Mouse (Mus musculus): ENCODE results near the gene Gfm2. TPM values are rescaled to one million over a fixed set of nuclear protein-coding genes. Genes with fewer than 3 reads are reported as not detected.

Gene Gfm2
- polyA plus RNA-seq, 1 experiment: 34.1 TPM

DNA sequence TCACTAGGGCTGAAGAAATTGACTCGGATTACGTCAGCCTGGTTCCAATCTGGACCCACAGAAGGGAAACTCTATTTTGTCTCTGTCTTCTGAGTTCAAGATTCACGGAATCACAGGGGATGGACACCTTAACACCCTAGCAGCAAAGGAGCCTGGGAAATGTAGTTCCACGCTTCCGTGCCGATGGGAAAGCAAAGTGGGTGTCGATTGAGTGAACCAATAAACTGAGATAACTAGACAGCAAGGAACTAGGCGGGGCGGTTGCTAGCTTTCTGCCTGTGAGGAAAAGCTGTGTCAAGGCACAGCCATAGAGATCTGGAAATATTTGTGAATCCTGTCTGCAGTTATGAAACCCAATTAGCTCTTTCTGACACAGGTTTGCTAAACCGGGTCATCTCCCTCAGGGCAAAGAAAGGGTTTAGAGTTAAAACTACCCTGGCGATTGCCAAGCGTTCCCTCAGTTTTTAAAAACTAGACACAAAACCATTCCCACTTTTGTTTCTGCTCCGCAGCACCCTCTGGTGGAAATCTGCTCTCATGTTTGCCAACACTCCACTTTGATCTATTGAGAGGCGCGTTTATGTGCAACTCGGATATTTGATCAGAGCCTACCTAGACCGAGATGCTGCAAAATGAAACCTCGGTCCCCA, 67.4 kb downstream of the Gfm2 start:
- H3K27me3 ChIP-seq (ENCODE audit: control insufficient read depth, insufficient read depth, low read length): no peaks in the 10 kb centered on the region
- 5% methylated on average over 18 of the region's 18 CpGs for WGBS
- H3K4me1 ChIP-seq (ENCODE audit: control insufficient read depth, insufficient read depth, low read length): no peaks in the 10 kb centered on the region
- H3K27ac ChIP-seq (ENCODE audit: insufficient read depth, low read length): no peak overlapping the region
- TF ChIP-seq POLR2A (IDR thresholded peaks at IDR 0.05; ENCODE audit: borderline replicate concordance, insufficient read depth, low read length) (no peak), CTCF (IDR thresholded peaks at IDR 0.05; ENCODE audit: borderline replicate concordance, insufficient read depth, low read depth, low read length) (peak; percentile 44; the same call in 1 of the 2 replicates)
- peak; percentile 78 to 79 for DNase-seq
- H3K4me3 ChIP-seq (replicated peaks; ENCODE audit: insufficient read depth, low read depth, low read length): peak overlapping the region; percentile 62

DNA sequence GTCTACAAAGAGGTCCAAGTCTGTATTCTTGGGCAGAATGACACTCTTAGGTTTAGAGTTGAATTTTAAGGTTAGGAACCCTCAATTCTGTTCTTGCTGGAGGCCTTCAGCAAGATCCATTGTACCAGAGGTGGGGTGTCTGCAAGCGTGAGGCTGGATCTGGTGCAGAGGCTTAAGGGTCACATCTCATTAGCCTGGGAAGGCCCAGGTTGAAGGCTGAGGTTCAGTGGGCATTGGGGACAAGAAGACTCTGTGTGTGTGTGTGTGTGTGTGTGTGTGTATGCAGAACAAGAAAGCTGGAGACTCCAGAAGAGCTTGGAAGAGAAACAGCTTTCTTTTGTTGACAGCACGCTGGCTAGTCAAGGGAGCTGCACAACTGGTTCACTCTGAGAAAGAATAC, 68.3 kb downstream of the Gfm2 start:
- no peak for DNase-seq
- Histone ChIP-seq H3K27me3 (ENCODE audit: control insufficient read depth, insufficient read depth, low read length) (no peaks in the 10 kb centered on the region), H3K4me1 (ENCODE audit: control insufficient read depth, insufficient read depth, low read length) (no peaks in the 10 kb centered on the region), H3K27ac (ENCODE audit: insufficient read depth, low read length) (no peak overlapping the region), H3K4me3 (replicated peaks; ENCODE audit: insufficient read depth, low read depth, low read length) (no peak overlapping the region)
- TF ChIP-seq POLR2A (IDR thresholded peaks at IDR 0.05; ENCODE audit: borderline replicate concordance, insufficient read depth, low read length) (no peak), CTCF (IDR thresholded peaks at IDR 0.05; ENCODE audit: borderline replicate concordance, insufficient read depth, low read depth, low read length) (no peak)
- WGBS: 87% methylated on average over 2 of the region's 2 CpGs

GRCm38 (mm10) chr13:97207472-97208111, 69.9 kb downstream of the Gfm2 start:
- Histone ChIP-seq H3K27ac (ENCODE audit: insufficient read depth, low read length) (no peak overlapping the region), H3K4me3 (replicated peaks; ENCODE audit: insufficient read depth, low read depth, low read length) (no peak overlapping the region)
- WGBS: 81% methylated on average over 7 of the region's 7 CpGs

GRCm38 (mm10) chr13:97208112-97208478, 70.4 kb downstream of the Gfm2 start:
- no peak overlapping the region for H3K27ac ChIP-seq (ENCODE audit: insufficient read depth, low read length)

More at GRCm38 (mm10) chr13:97207472-97208111, 69.9 kb downstream of the Gfm2 start:
- TF ChIP-seq POLR2A (IDR thresholded peaks at IDR 0.05; ENCODE audit: borderline replicate concordance, insufficient read depth, low read length) (no peak), CTCF (IDR thresholded peaks at IDR 0.05; ENCODE audit: borderline replicate concordance, insufficient read depth, low read depth, low read length) (no peak)
- Histone ChIP-seq H3K27me3 (ENCODE audit: control insufficient read depth, insufficient read depth, low read length) (no peaks in the 10 kb centered on the region), H3K4me1 (ENCODE audit: control insufficient read depth, insufficient read depth, low read length) (no peaks in the 10 kb centered on the region)
- no peak for DNase-seq

DNA sequence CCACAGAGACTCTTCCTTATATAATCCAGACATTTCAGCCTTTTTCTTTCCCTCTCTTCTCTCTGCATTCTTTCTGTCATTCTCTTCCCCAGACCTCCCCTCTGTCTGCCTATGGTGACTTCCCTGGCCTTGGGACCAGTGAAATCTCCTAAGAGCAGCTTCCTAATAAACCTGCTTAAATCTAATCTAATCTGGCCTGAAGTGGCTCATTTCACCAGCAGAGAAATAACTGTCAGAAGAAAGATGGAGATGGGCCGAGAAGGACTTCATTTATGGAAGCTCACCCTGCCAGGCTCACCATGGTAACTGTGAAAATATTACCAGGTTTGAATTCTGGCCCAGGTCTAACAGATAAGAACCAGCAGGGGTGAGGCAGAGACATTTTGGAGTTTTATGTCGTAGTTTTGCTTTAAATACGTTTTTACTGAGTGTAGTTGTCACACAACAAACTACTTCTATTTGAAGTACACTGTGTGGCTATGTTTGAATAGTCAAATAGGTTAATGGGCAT, 70.8 kb downstream of the Gfm2 start:
- Histone ChIP-seq H3K4me1 (ENCODE audit: control insufficient read depth, insufficient read depth, low read length) (no peaks in the 10 kb centered on the region), H3K27ac (ENCODE audit: insufficient read depth, low read length) (no peak overlapping the region), H3K4me3 (replicated peaks; ENCODE audit: insufficient read depth, low read depth, low read length) (no peak overlapping the region), H3K27me3 (ENCODE audit: control insufficient read depth, insufficient read depth, low read length) (no peaks in the 10 kb centered on the region)
- DNase-seq: no peak
- TF ChIP-seq POLR2A (IDR thresholded peaks at IDR 0.05; ENCODE audit: borderline replicate concordance, insufficient read depth, low read length): no peak
- TF ChIP-seq CTCF (IDR thresholded peaks at IDR 0.05; ENCODE audit: borderline replicate concordance, insufficient read depth, low read depth, low read length): no peak
- WGBS: 46% methylated on average over 3 of the region's 3 CpGs

More at GRCm38 (mm10) chr13:97208112-97208478, 70.4 kb downstream of the Gfm2 start:
- DNase-seq: no peak
- Histone ChIP-seq H3K4me3 (replicated peaks; ENCODE audit: insufficient read depth, low read depth, low read length) (no peak overlapping the region), H3K4me1 (ENCODE audit: control insufficient read depth, insufficient read depth, low read length) (no peaks in the 10 kb centered on the region), H3K27me3 (ENCODE audit: control insufficient read depth, insufficient read depth, low read length) (no peaks in the 10 kb centered on the region)
- 75% methylated on average over 7 of the region's 7 CpGs for WGBS
- TF ChIP-seq POLR2A (IDR thresholded peaks at IDR 0.05; ENCODE audit: borderline replicate concordance, insufficient read depth, low read length) (no peak), CTCF (IDR thresholded peaks at IDR 0.05; ENCODE audit: borderline replicate concordance, insufficient read depth, low read depth, low read length) (no peak)

GRCm38 (mm10) chr13:97214583-97215268, 77.0 kb downstream of the Gfm2 start:
- TF ChIP-seq POLR2A (IDR thresholded peaks at IDR 0.05; ENCODE audit: borderline replicate concordance, insufficient read depth, low read length) (no peak), CTCF (IDR thresholded peaks at IDR 0.05; ENCODE audit: borderline replicate concordance, insufficient read depth, low read depth, low read length) (no peak)
- Histone ChIP-seq H3K4me3 (replicated peaks; ENCODE audit: insufficient read depth, low read depth, low read length) (no peak overlapping the region), H3K27ac (ENCODE audit: insufficient read depth, low read length) (no peak overlapping the region), H3K27me3 (ENCODE audit: control insufficient read depth, insufficient read depth, low read length) (no peaks in the 10 kb centered on the region), H3K4me1 (ENCODE audit: control insufficient read depth, insufficient read depth, low read length) (no peaks in the 10 kb centered on the region)
- no peak for DNase-seq
- 54% methylated on average over 3 of the region's 3 CpGs for WGBS

DNA sequence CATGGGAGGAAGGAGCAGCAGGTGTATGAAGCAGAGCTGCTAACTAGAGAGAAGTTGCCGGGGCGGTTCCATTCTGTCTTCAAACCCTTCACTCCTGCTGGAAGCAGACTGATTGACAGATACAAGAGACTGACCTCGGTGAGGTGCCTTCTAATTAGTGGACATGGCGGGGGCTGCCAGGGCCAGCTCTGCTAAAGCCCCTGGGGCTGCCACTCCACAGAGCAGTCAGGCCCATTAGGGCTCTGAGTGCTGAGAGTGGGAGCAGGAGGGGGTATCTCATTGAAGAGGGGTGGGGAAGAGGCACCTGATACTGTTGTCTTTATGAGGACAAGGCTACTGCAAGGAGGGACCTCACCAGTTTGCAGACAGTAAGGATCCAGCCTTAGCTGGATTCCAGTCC, 77.8 kb downstream of the Gfm2 start:
- no peak for DNase-seq
- Histone ChIP-seq H3K27ac (ENCODE audit: insufficient read depth, low read length) (no peak overlapping the region), H3K4me1 (ENCODE audit: control insufficient read depth, insufficient read depth, low read length) (no peaks in the 10 kb centered on the region), H3K27me3 (ENCODE audit: control insufficient read depth, insufficient read depth, low read length) (no peaks in the 10 kb centered on the region), H3K4me3 (replicated peaks; ENCODE audit: insufficient read depth, low read depth, low read length) (no peak overlapping the region)
- 42% methylated on average over 4 of the region's 4 CpGs for WGBS
- TF ChIP-seq POLR2A (IDR thresholded peaks at IDR 0.05; ENCODE audit: borderline replicate concordance, insufficient read depth, low read length): no peak
- no peak for TF ChIP-seq CTCF (IDR thresholded peaks at IDR 0.05; ENCODE audit: borderline replicate concordance, insufficient read depth, low read depth, low read length)

Measured in cerebellum, adult 2 months (tissue).